13 mouse cellular contexts compared by ENCODE assay signal in the genomic region with DNA sequence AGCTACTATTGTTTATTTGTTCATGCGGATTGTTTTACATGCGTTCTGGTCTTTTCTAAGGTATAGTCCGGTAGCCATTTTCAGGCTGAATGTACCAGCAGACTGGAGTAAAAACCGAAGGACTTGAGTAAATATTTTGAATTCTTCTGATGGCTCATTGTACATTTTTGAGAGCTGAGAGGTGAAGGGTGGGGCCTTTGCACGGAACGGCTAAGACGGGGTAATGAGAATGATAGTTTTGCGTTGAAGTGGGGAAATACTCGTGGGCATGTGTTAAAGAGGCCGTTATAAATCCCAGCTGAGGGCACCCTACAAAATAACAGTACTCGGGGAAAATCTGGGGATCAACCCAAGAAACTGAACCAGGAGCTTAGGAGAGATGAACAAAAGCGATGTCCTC. TPM values are rescaled to one million over a fixed set of nuclear protein-coding genes. Genes with fewer than 3 reads are reported as not detected.
DNase-seq lines count a peak whose midpoint lies in the region; ATAC-seq and TF ChIP-seq lines count a peak whose summit lies in the region.
"Had no signal": no experiment of that assay in that cellular context is flagged by ENCODE, and none has a peak within 500 bp of the region (broad histone marks: within the 10 kb centered on the region; RNA-seq: fewer than 3 reads in every experiment).

No protein-coding gene starts in this region.

- H3K27ac ChIP-seq in intestine, embryonic 14.5 days (ENCODE audit: low read depth) = no peak overlapping the region
- H3K27ac ChIP-seq in intestine, embryonic 16.5 days (ENCODE audit: low read length) = no peak overlapping the region
- H3K27ac ChIP-seq in forebrain, postnatal 0 days (ENCODE audit: low read depth, low read length) = no peak overlapping the region
- no peak overlapping the region for H3K27ac ChIP-seq in midbrain, embryonic 14.5 days (replicated peaks; ENCODE audit: low read depth, low read length)

- no peak overlapping the region for H3K9ac ChIP-seq in intestine, embryonic 14.5 days (ENCODE audit: low read length)
- no peak overlapping the region for H3K9ac ChIP-seq in intestine, embryonic 16.5 days (ENCODE audit: low read depth, low read length)
- no peak overlapping the region for H3K9ac ChIP-seq in forebrain, postnatal 0 days
- 0 out of 2 replicates have a peak overlapping the region, but pooled peaks have one; percentile 71 for H3K9ac ChIP-seq in midbrain, embryonic 14.5 days (replicated peaks; ENCODE audit: low read length)

- H3K4me3 ChIP-seq in intestine, embryonic 14.5 days (ENCODE audit: low read depth, low read length) = no peak overlapping the region
- no peak overlapping the region for H3K4me3 ChIP-seq in intestine, embryonic 16.5 days (ENCODE audit: low read length)
- H3K4me3 ChIP-seq in forebrain, postnatal 0 days (ENCODE audit: low read depth, low read length) = no peak overlapping the region
- H3K4me3 ChIP-seq in midbrain, embryonic 14.5 days (replicated peaks; ENCODE audit: low read depth, low read length) = no peak overlapping the region

- H3K36me3 ChIP-seq in intestine, embryonic 14.5 days (ENCODE audit: control insufficient read depth, insufficient read depth, low read length) = peaks cover 14% of the 10 kb centered on the region
- H3K36me3 ChIP-seq in intestine, embryonic 16.5 days (ENCODE audit: control insufficient read depth, insufficient read depth, low read length) = 0 out of 2 replicates have a peak, but pooled peaks cover under 1% of the 10 kb centered on the region
- H3K36me3 ChIP-seq in forebrain, postnatal 0 days (ENCODE audit: insufficient read depth) = no peaks in the 10 kb centered on the region
- no peaks in the 10 kb centered on the region for H3K36me3 ChIP-seq in midbrain, embryonic 14.5 days (ENCODE audit: control insufficient read depth, insufficient read depth, low read length)

- WGBS in intestine, embryonic 14.5 days = 39% methylated on average over 12 of the region's 12 CpGs
- 42% methylated on average over 12 of the region's 12 CpGs for WGBS in intestine, embryonic 16.5 days
- 54% methylated on average over 12 of the region's 12 CpGs for WGBS in forebrain, postnatal 0 days
- 71% methylated on average over 12 of the region's 12 CpGs for WGBS in midbrain, embryonic 14.5 days

- DNase-seq in intestine, embryonic 14.5 days (ENCODE audit: low spot score) = no peak
- DNase-seq in NIH3T3 (ENCODE audit: low read depth) = peak; percentile 19
- DNase-seq in forebrain, postnatal 0 days = no peak
- DNase-seq in midbrain, embryonic 14.5 days = no peak
- no peak for DNase-seq in gastrocnemius, adult 8-10 months (ENCODE audit: low spot score in 2 of 2)
- DNase-seq in layer of hippocampus, adult 8-10 months (ENCODE audit: low spot score in 2 of 2) = no peak
- DNase-seq: embryo, embryonic 11 days; heart, postnatal 36 days; right cerebral cortex, postnatal 25 days; thymus, postnatal 25 days had no signal

- H3K27me3 ChIP-seq in intestine, embryonic 14.5 days (replicated peaks; ENCODE audit: control insufficient read depth, insufficient read depth, low read length) = no peaks in the 10 kb centered on the region
- no peaks in the 10 kb centered on the region for H3K27me3 ChIP-seq in intestine, embryonic 16.5 days (replicated peaks; ENCODE audit: control insufficient read depth, insufficient read depth, low read length)
- no peaks in the 10 kb centered on the region for H3K27me3 ChIP-seq in forebrain, postnatal 0 days (ENCODE audit: insufficient read depth, low read length)
- H3K27me3 ChIP-seq in midbrain, embryonic 14.5 days (ENCODE audit: control insufficient read depth, insufficient read depth, low read length) = no peaks in the 10 kb centered on the region

- no peak for TF ChIP-seq CTCF in forebrain, postnatal 0 days (IDR thresholded peaks at IDR 0.05; ENCODE audit: low read depth)

- ATAC-seq in intestine, embryonic 14.5 days (replicated peaks; ENCODE audit: low FRiP score, low TSS enrichment, low read depth) = no peak
- ATAC-seq in intestine, embryonic 16.5 days = no peak
- no peak for ATAC-seq in forebrain, postnatal 0 days
- ATAC-seq in midbrain, embryonic 14.5 days (ENCODE audit: low FRiP score, low TSS enrichment) = no peak
- ATAC-seq in erythroid progenitor cell, adult 5-6 weeks (replicated peaks; ENCODE audit: low FRiP score, poor library complexity, severe bottlenecking) = no peak

- H3K9me3 ChIP-seq in intestine, embryonic 14.5 days (ENCODE audit: control insufficient read depth, low read length) = no peaks in the 10 kb centered on the region
- no peaks in the 10 kb centered on the region for H3K9me3 ChIP-seq in intestine, embryonic 16.5 days (ENCODE audit: control insufficient read depth, low read length)
- H3K9me3 ChIP-seq in forebrain, postnatal 0 days (ENCODE audit: low read length) = no peaks in the 10 kb centered on the region
- H3K9me3 ChIP-seq in midbrain, embryonic 14.5 days (ENCODE audit: control insufficient read depth, low read length) = no peaks in the 10 kb centered on the region
- H3K9me3 ChIP-seq: G1E had no signal

- H3K4me2 ChIP-seq in intestine, embryonic 14.5 days (ENCODE audit: low read length) = peak overlapping the region; percentile 79
- no peak overlapping the region for H3K4me2 ChIP-seq in intestine, embryonic 16.5 days (ENCODE audit: low read depth, low read length)
- H3K4me2 ChIP-seq in forebrain, postnatal 0 days (ENCODE audit: low read depth) = peak overlapping the region; percentile 95; the same call in 1 of the 2 replicates
- H3K4me2 ChIP-seq in midbrain, embryonic 14.5 days (ENCODE audit: low read length) = peak overlapping the region; percentile 96

- H3K4me1 ChIP-seq in intestine, embryonic 14.5 days (replicated peaks; ENCODE audit: control insufficient read depth, insufficient read depth, low read length) = peaks cover 8% of the 10 kb centered on the region; the same call in 1 of the 2 replicates
- peaks cover 8% of the 10 kb centered on the region for H3K4me1 ChIP-seq in intestine, embryonic 16.5 days (ENCODE audit: control insufficient read depth, insufficient read depth, low read length)
- H3K4me1 ChIP-seq in forebrain, postnatal 0 days (ENCODE audit: insufficient read depth) = peaks cover 7% of the 10 kb centered on the region; the same call in 1 of the 2 replicates
- H3K4me1 ChIP-seq in midbrain, embryonic 14.5 days (ENCODE audit: control insufficient read depth, insufficient read depth, low read length) = 0 out of 2 replicates have a peak, but pooled peaks cover 5% of the 10 kb centered on the region

RNA-seq across cellular contexts. Expression of gene E2f7, which starts 1.1 kb away (rescaled TPM):
- polyA plus RNA-seq in intestine, embryonic 14.5 days (2014; fragmentation: Nextera tagmentation; extraction: Ambion mirVana) = 22.2 and 23.0 TPM in 2 replicates
- polyA plus RNA-seq in intestine, embryonic 16.5 days (2015; fragmentation: Nextera tagmentation; extraction: Ambion mirVana) = 11.0 and 12.4 TPM in 2 replicates
- 3.2 and 3.5 TPM in 2 replicates for total RNA-seq in forebrain, postnatal 0 days (2014; rRNA removed)
- 2.3 and 3.4 TPM in 2 replicates for polyA plus RNA-seq in forebrain, postnatal 0 days (2015; fragmentation: Nextera tagmentation; extraction: Ambion mirVana)
- 3.2 and 6.9 TPM in 2 replicates for polyA plus RNA-seq in midbrain, embryonic 14.5 days (2014; fragmentation: Nextera tagmentation; extraction: Ambion mirVana)
- 1 to 10 TPM in 1 of 4 experiments, under 1 TPM in 3; 0.17 to 1.0 (median 0.27) TPM for total RNA-seq in gastrocnemius, adult 8-10 months (2022)
- under 1 TPM in 3 of 4 experiments, not detected in 1; 0.36 to 0.72 (median 0.43) TPM for total RNA-seq in layer of hippocampus, adult 8-10 months (2022)
- total RNA-seq in erythroid progenitor cell, adult 5-6 weeks (2015; ENCODE audit: low replicate concordance) = 48.7 and 73.8 TPM in 2 replicates
- total RNA-seq in erythroid progenitor cell, adult 5-6 weeks (2017; ENCODE audit: low replicate concordance) = 42.1 and 47.7 TPM in 2 replicates
